Mouse (Mus musculus): Measurements from ENCODE around the gene Mpg. TPM values are rescaled to one million over a fixed set of nuclear protein-coding genes. Genes with fewer than 3 reads are reported as not detected.
A peak's percentile ranks its signal among the peaks of the same experiment; 100 is the strongest.

The Mpg gene
- total RNA-seq, 2 experiments from 2014 or later: 6.7 TPM

GRCm38 (mm10) chr11:32250880-32251763 is 24.8 kb downstream of the Mpg start:
- intact Hi-C loops (cut with DNase I): no loop called here
- DNase-seq: no peak

GRCm38 (mm10) chr11:32253121-32253520 is 26.8 kb downstream of the Mpg start:
- no peak for DNase-seq
- intact Hi-C loops (cut with DNase I): no loop called here

GRCm38 (mm10) chr11:32256146-32256545 is 29.8 kb downstream of the Mpg start:
- intact Hi-C loops (cut with DNase I): no loop called here

GRCm38 (mm10) chr11:32256566-32256965 is 30.3 kb downstream of the Mpg start:
- intact Hi-C loops (cut with DNase I): no loop called here
- DNase-seq: no peak

More at GRCm38 (mm10) chr11:32256146-32256545, 29.8 kb downstream of the Mpg start:
- no peak for DNase-seq

GRCm38 (mm10) chr11:32262674-32263415 is 36.5 kb downstream of the Mpg start:
- DNase-seq: no peak
- intact Hi-C loops (cut with DNase I): no loop called here

- intact Hi-C loops (cut with DNase I): no loop called here
- DNase-seq: no peak
These were observed 38.9 kb downstream of the Mpg start for GRCm38 (mm10) chr11:32265117-32265738.

- intact Hi-C loops (cut with DNase I): no loop called here
These were observed 39.9 kb downstream of the Mpg start for GRCm38 (mm10) chr11:32266194-32266593.

GRCm38 (mm10) chr11:32266776-32267175 is 40.5 kb downstream of the Mpg start:
- intact Hi-C loops (cut with DNase I): no loop called here
- DNase-seq: no peak

More at GRCm38 (mm10) chr11:32266194-32266593, 39.9 kb downstream of the Mpg start:
- no peak for DNase-seq

GRCm38 (mm10) chr11:32267188-32267884 is 41.0 kb downstream of the Mpg start, which contains the start of gene Nprl3:
Gene Nprl3, minus strand, starts transcription at chr11:32267707.
- intact Hi-C loops (cut with DNase I): no loop called here
- peak; percentile 96 to 98 for DNase-seq

- intact Hi-C loops (cut with DNase I): no loop called here
- no peak for DNase-seq
These were observed 41.7 kb downstream of the Mpg start for GRCm38 (mm10) chr11:32267964-32268363.

GRCm38 (mm10) chr11:32268952-32269351 is 42.6 kb downstream of the Mpg start:
- intact Hi-C loops (cut with DNase I): no loop called here
- DNase-seq: no peak

- intact Hi-C loops (cut with DNase I): no loop called here
- no peak for DNase-seq
These were observed 44.9 kb downstream of the Mpg start for GRCm38 (mm10) chr11:32271178-32271577.

- intact Hi-C loops (cut with DNase I): no loop called here
- DNase-seq: no peak
These were observed 50.0 kb downstream of the Mpg start, which contains the start of gene Hba-x for GRCm38 (mm10) chr11:32276347-32276746. Gene Hba-x, plus strand, starts transcription at chr11:32276400.

- intact Hi-C loops (cut with DNase I): no loop called here
- no peak for DNase-seq
These were observed 51.6 kb downstream of the Mpg start for GRCm38 (mm10) chr11:32277736-32278457.

GRCm38 (mm10) chr11:32278458-32278957 is 52.2 kb downstream of the Mpg start:
- DNase-seq: no peak
- intact Hi-C loops (cut with DNase I): no loop called here

- DNase-seq: no peak
- intact Hi-C loops (cut with DNase I): no loop called here
These were observed 54.3 kb downstream of the Mpg start for GRCm38 (mm10) chr11:32280646-32281045.

- intact Hi-C loops (cut with DNase I): no loop called here
- no peak for DNase-seq
These were observed 55.3 kb downstream of the Mpg start for GRCm38 (mm10) chr11:32281416-32282144.

Measured in heart, postnatal 36 days (tissue).